Mouse (Mus musculus): ENCODE results near the gene Dact3. TPM values are rescaled to one million over a fixed set of nuclear protein-coding genes. Genes with fewer than 3 reads are reported as not detected.

Gene Dact3
- polyA plus RNA-seq, 1 experiment = 9.2 TPM

DNA sequence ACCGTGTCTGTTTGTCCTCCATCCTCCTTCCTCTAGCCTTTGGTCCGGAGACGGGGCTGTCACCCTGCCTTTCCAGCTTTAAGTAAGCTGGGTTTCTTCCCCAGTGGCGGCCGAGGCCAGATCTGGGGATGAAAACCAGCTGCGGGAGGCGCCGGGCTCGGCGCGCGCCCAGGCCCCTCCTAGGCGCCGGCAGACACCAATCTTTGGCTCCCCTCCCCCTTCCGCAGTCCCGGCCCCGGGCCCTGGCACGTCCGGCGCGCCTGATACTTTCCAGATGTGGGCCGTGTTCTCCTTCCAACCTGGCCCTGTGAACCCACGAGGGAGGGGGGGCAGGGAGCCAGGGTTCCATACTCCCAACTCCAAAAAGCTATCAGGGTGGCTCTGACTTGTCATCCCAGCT lies 15.8 kb downstream of the Dact3 start:
- H3K4me3 ChIP-seq (ENCODE audit: extremely low read depth, insufficient read depth, insufficient read length) = no peak overlapping the region
- no peaks in the 10 kb centered on the region for H3K36me3 ChIP-seq (ENCODE audit: control insufficient read depth, insufficient read depth, low read length)
- WGBS = 7% methylated on average over 22 of the region's 23 CpGs
- no peak overlapping the region for H3K27ac ChIP-seq (ENCODE audit: insufficient read depth, low read length)
- no peak for DNase-seq (ENCODE audit: low read depth in 1 of 2, low spot score in 2 of 2)
- H3K27me3 ChIP-seq (ENCODE audit: control insufficient read depth, insufficient read depth, low read length) = peaks cover 10% of the 10 kb centered on the region
- H3K4me1 ChIP-seq (ENCODE audit: control insufficient read depth, insufficient read depth, insufficient read length) = peaks cover 5% of the 10 kb centered on the region; the same call in 1 of the 2 replicates
- no peak for TF ChIP-seq POLR2A (IDR thresholded peaks at IDR 0.05; ENCODE audit: low read depth, low read length)
- no peak for TF ChIP-seq CTCF (IDR thresholded peaks at IDR 0.05; ENCODE audit: extremely low read depth, insufficient read depth, insufficient read length, insufficient replicate concordance)

DNA sequence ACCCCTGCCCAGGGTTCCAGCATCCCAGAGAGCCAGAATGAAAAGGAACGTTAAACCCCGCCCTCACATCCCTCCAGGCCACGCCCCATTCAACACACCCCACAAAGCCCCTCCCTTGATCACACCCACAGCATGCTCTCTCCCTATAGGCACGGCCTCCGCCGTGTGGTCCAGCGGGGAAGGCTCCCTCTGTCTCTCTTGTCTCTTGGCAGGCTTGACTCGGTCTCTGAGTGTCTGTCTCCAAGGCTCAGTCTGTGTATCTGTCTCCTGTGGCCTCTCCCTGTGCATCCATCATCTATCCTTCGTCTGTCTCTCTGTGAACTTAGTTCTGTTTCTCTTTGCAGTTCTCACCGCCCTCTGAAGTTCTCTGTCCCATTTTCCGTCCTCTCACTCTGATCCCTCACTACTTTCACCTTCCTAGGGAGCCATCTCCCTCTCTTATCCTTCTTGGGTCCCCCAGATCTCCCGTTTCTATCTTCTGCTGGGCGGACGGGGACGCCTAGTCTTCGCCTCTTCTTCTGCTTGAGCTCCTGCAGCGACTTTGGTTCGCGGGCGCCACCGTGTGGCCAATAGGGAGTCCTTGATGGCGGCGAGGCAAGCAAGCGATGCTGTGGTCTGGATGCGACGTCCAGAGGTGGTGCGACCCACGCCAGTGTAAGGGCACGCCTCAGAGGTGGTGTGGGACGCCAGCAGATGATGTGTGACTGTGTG lies 16.7 kb downstream of the Dact3 start, which contains the start of gene Gng8:
Gene Gng8, plus strand, starts transcription at position 146 of the 711 bp plus-strand sequence.
- WGBS = 1% methylated on average over 30 of the region's 30 CpGs
- H3K4me3 ChIP-seq (ENCODE audit: extremely low read depth, insufficient read depth, insufficient read length) = peak within 1 kb of the TSS; percentile 42; the same call in 1 of the 2 replicates
- DNase-seq (ENCODE audit: low read depth in 1 of 2, low spot score in 2 of 2) = peak; percentile 57 to 80
- H3K4me1 ChIP-seq (ENCODE audit: control insufficient read depth, insufficient read depth, insufficient read length) = peaks cover 5% of the 10 kb centered on the region; the same call in 1 of the 2 replicates
- TF ChIP-seq CTCF (IDR thresholded peaks at IDR 0.05; ENCODE audit: extremely low read depth, insufficient read depth, insufficient read length, insufficient replicate concordance) = peak; percentile 91
- TF ChIP-seq POLR2A (IDR thresholded peaks at IDR 0.05; ENCODE audit: low read depth, low read length) = no peak
- H3K27me3 ChIP-seq (ENCODE audit: control insufficient read depth, insufficient read depth, low read length) = peaks cover 7% of the 10 kb centered on the region
- H3K36me3 ChIP-seq (ENCODE audit: control insufficient read depth, insufficient read depth, low read length) = no peaks in the 10 kb centered on the region
- no peak within 1 kb of the TSS for H3K27ac ChIP-seq (ENCODE audit: insufficient read depth, low read length)

DNA sequence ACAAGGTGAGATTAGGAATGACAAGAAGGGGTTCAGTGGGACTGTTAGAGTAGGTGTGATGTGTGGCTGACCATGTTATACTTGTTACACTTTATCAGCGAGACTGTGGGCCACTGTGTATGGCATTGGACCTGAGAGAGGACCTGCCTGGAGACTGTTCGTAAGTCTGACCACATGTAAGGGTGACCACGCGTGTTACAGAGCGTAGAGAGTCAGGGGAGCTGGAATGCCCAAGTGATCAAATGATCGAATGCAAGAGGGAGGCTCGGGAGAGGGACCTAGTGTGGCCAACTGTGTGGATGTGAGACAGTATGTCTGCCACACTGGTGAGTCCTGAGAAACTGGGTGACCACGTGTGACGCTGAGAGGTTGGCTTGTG lies 17.2 kb downstream of the Dact3 start:
- no peaks in the 10 kb centered on the region for H3K36me3 ChIP-seq (ENCODE audit: control insufficient read depth, insufficient read depth, low read length)
- WGBS = 48% methylated on average over 9 of the region's 9 CpGs
- DNase-seq (ENCODE audit: low read depth in 1 of 2, low spot score in 2 of 2) = no peak
- H3K4me3 ChIP-seq (ENCODE audit: extremely low read depth, insufficient read depth, insufficient read length) = no peak overlapping the region
- no peak overlapping the region for H3K27ac ChIP-seq (ENCODE audit: insufficient read depth, low read length)
- H3K27me3 ChIP-seq (ENCODE audit: control insufficient read depth, insufficient read depth, low read length) = peaks cover 7% of the 10 kb centered on the region; the same call in 1 of the 2 replicates
- H3K4me1 ChIP-seq (ENCODE audit: control insufficient read depth, insufficient read depth, insufficient read length) = peaks cover 5% of the 10 kb centered on the region; the same call in 1 of the 2 replicates
- TF ChIP-seq CTCF (IDR thresholded peaks at IDR 0.05; ENCODE audit: extremely low read depth, insufficient read depth, insufficient read length, insufficient replicate concordance) (no peak), POLR2A (IDR thresholded peaks at IDR 0.05; ENCODE audit: low read depth, low read length) (no peak)

DNA sequence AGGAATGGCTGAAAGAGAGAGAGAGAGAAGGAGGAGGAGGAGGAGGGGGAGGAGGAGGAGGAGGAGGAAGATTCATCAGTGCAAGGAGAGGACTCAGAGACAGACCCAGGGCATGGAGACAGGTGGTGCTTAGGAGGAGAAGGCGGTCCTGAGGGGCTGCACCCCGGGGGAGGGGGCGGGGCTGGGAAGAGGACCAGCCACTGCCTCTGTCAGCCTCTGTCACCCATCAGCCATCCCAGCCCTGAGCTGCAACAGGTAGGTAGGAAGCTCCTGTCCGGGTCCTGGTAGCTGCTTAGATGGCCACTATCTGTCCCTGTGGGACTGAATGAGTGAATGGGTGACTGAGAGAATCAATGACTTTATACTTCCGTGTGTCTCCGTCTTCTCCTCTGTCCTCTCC lies 18.5 kb downstream of the Dact3 start:
- 40% methylated on average over 6 of the region's 6 CpGs for WGBS
- Histone ChIP-seq H3K4me1 (ENCODE audit: control insufficient read depth, insufficient read depth, insufficient read length) (peaks cover 5% of the 10 kb centered on the region; the same call in 1 of the 2 replicates), H3K27me3 (ENCODE audit: control insufficient read depth, insufficient read depth, low read length) (peaks cover 7% of the 10 kb centered on the region; the same call in 1 of the 2 replicates), H3K4me3 (ENCODE audit: extremely low read depth, insufficient read depth, insufficient read length) (no peak overlapping the region), H3K36me3 (ENCODE audit: control insufficient read depth, insufficient read depth, low read length) (no peaks in the 10 kb centered on the region), H3K27ac (ENCODE audit: insufficient read depth, low read length) (no peak overlapping the region)
- TF ChIP-seq CTCF (IDR thresholded peaks at IDR 0.05; ENCODE audit: extremely low read depth, insufficient read depth, insufficient read length, insufficient replicate concordance) (no peak), POLR2A (IDR thresholded peaks at IDR 0.05; ENCODE audit: low read depth, low read length) (no peak)
- no peak for DNase-seq (ENCODE audit: low read depth in 1 of 2, low spot score in 2 of 2)

DNA sequence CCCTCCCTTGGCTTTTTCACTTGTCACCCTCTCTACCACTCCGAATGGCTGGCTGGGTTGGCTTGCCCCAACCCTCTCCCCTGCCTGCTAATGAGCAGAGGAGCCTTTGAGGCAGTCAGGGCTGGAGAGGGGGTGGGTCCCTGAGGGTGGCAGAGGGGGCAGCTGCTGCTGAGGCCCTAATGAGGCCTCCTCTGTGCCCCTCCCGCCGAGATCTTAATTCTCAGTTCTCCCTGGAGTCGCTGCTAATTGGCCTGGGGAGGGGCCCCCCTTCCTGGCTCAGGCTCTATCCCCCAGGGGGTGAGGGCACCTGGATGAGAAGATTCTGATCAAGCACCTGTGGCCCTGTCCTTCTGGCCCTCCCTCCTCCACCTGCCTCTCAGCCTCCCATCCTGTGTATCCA lies 19.2 kb downstream of the Dact3 start:
- Histone ChIP-seq H3K4me1 (ENCODE audit: control insufficient read depth, insufficient read depth, insufficient read length) (peaks cover 5% of the 10 kb centered on the region; the same call in 1 of the 2 replicates), H3K4me3 (ENCODE audit: extremely low read depth, insufficient read depth, insufficient read length) (no peak overlapping the region), H3K36me3 (ENCODE audit: control insufficient read depth, insufficient read depth, low read length) (no peaks in the 10 kb centered on the region), H3K27ac (ENCODE audit: insufficient read depth, low read length) (no peak overlapping the region), H3K27me3 (ENCODE audit: control insufficient read depth, insufficient read depth, low read length) (peaks cover 7% of the 10 kb centered on the region; the same call in 1 of the 2 replicates)
- WGBS = 32% methylated on average over 4 of the region's 4 CpGs
- no peak for DNase-seq (ENCODE audit: low read depth in 1 of 2, low spot score in 2 of 2)
- no peak for TF ChIP-seq POLR2A (IDR thresholded peaks at IDR 0.05; ENCODE audit: low read depth, low read length)
- no peak for TF ChIP-seq CTCF (IDR thresholded peaks at IDR 0.05; ENCODE audit: extremely low read depth, insufficient read depth, insufficient read length, insufficient replicate concordance)

DNA sequence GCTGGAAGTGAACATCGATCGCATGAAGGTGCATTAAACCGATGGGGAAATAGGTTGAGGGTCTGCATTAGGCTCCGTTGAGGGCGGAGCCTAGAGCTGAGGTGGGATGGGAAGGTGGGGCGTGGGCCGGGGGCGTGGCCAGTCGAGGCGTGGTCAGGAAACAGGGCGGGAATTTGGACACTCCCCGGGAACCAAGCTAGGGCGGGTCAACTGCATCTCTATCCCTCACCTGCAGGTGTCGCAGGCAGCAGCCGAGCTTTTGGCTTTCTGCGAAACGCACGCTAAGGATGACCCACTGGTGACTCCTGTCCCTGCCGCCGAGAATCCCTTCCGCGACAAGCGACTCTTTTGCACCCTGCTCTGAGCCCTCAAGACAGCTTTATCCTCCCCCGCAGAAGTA lies 19.9 kb downstream of the Dact3 start:
- H3K27me3 ChIP-seq (ENCODE audit: control insufficient read depth, insufficient read depth, low read length) = peaks cover 7% of the 10 kb centered on the region; the same call in 1 of the 2 replicates
- peak; percentile 86 for TF ChIP-seq CTCF (IDR thresholded peaks at IDR 0.05; ENCODE audit: extremely low read depth, insufficient read depth, insufficient read length, insufficient replicate concordance)
- no peak for TF ChIP-seq POLR2A (IDR thresholded peaks at IDR 0.05; ENCODE audit: low read depth, low read length)
- H3K4me1 ChIP-seq (ENCODE audit: control insufficient read depth, insufficient read depth, insufficient read length) = peaks cover 5% of the 10 kb centered on the region; the same call in 1 of the 2 replicates
- H3K4me3 ChIP-seq (ENCODE audit: extremely low read depth, insufficient read depth, insufficient read length) = no peak overlapping the region
- no peaks in the 10 kb centered on the region for H3K36me3 ChIP-seq (ENCODE audit: control insufficient read depth, insufficient read depth, low read length)
- DNase-seq (ENCODE audit: low read depth in 1 of 2, low spot score in 2 of 2) = peak in 1 of 2 experiments; percentile 66
- no peak overlapping the region for H3K27ac ChIP-seq (ENCODE audit: insufficient read depth, low read length)
- 1% methylated on average over 24 of the region's 24 CpGs for WGBS

DNA sequence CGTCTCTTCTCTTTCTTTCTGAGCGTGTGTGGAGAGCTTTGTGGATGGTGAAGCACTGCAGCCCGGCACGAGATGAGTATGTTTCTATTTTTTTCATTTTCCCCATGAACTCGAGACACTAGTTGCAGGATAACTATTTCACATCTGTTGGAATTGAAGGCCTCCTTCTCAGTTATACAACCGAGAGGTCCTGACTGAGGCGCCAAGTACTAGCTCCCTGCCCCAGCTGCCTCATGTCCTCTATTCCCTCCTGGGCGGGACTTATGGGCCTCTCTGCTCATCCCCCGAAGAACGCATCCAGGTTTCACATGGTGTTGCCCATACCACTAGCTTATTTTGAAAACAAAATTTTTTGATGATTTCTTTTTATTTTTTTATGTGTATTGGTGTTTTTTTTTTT lies 20.4 kb downstream of the Dact3 start:
- TF ChIP-seq CTCF (IDR thresholded peaks at IDR 0.05; ENCODE audit: extremely low read depth, insufficient read depth, insufficient read length, insufficient replicate concordance) (no peak), POLR2A (IDR thresholded peaks at IDR 0.05; ENCODE audit: low read depth, low read length) (no peak)
- Histone ChIP-seq H3K4me3 (ENCODE audit: extremely low read depth, insufficient read depth, insufficient read length) (no peak overlapping the region), H3K27me3 (ENCODE audit: control insufficient read depth, insufficient read depth, low read length) (peaks cover 7% of the 10 kb centered on the region; the same call in 1 of the 2 replicates), H3K27ac (ENCODE audit: insufficient read depth, low read length) (no peak overlapping the region), H3K4me1 (ENCODE audit: control insufficient read depth, insufficient read depth, insufficient read length) (peaks cover 5% of the 10 kb centered on the region; the same call in 1 of the 2 replicates), H3K36me3 (ENCODE audit: control insufficient read depth, insufficient read depth, low read length) (no peaks in the 10 kb centered on the region)
- WGBS = 43% methylated on average over 10 of the region's 10 CpGs
- DNase-seq (ENCODE audit: low read depth in 1 of 2, low spot score in 2 of 2) = no peak

All from spleen, adult 2 months (tissue).